In genomic region chr2:93475040-93475439, GRCm38 (mm10) we compare ENCODE assay signal across 9 mouse cellular contexts. TPM values are rescaled to one million over a fixed set of nuclear protein-coding genes. Genes with fewer than 3 reads are reported as not detected.
DNase-seq lines count a peak whose midpoint lies in the region; ATAC-seq and TF ChIP-seq lines count a peak whose summit lies in the region.
"Had no signal": no experiment of that assay in that cellular context is flagged by ENCODE, and none has a peak within 500 bp of the region (broad histone marks: within the 10 kb centered on the region; RNA-seq: fewer than 3 reads in every experiment).

No protein-coding gene starts in this region.

- TF ChIP-seq CTCF in CH12.LX (conservative IDR thresholded peaks at IDR 0.05 in 1 of 2, IDR thresholded peaks at IDR 0.05 in 1 of 2; ENCODE audit: low read depth in 2 of 2, low read length in 2 of 2), result peak; percentile 56 to 94
- peak; percentile 84 for TF ChIP-seq CTCF in bone marrow macrophage, adult 2 months (IDR thresholded peaks at IDR 0.05; ENCODE audit: low read depth, low read length)

- no peak overlapping the region for H3K27ac ChIP-seq in CH12.LX (ENCODE audit: insufficient read depth, low read depth)
- H3K27ac ChIP-seq in bone marrow macrophage, adult 2 months (ENCODE audit: insufficient read depth, low read depth, low read length), result no peak overlapping the region
- no peak overlapping the region for H3K27ac ChIP-seq in heart, embryonic 14.5 days (replicated peaks in 1 of 2; ENCODE audit: control insufficient read depth in 1 of 2, insufficient read depth in 1 of 2, low read depth in 2 of 2, low read length in 2 of 2)
- H3K27ac ChIP-seq in lung, embryonic 16.5 days (ENCODE audit: low read length), result no peak overlapping the region
- H3K27ac ChIP-seq: limb, embryonic 12.5 days had no signal

- no peak overlapping the region for H3K9ac ChIP-seq in CH12.LX (ENCODE audit: insufficient read depth, low read depth)
- no peak overlapping the region for H3K9ac ChIP-seq in heart, embryonic 14.5 days (ENCODE audit: low read length)
- no peak overlapping the region for H3K9ac ChIP-seq in lung, embryonic 16.5 days (ENCODE audit: low read length)
- H3K9ac ChIP-seq: limb, embryonic 12.5 days had no signal

- peak; percentile 49 for ATAC-seq in erythroid progenitor cell, adult 5-6 weeks (replicated peaks; ENCODE audit: low FRiP score, poor library complexity, severe bottlenecking)
- ATAC-seq in heart, embryonic 14.5 days (ENCODE audit: insufficient number of reproducible peaks, insufficient read depth, low FRiP score, low read depth), result 0 out of 2 replicates have a peak, but pooled peaks have one; percentile 1
- ATAC-seq in lung, embryonic 16.5 days (ENCODE audit: low read depth), result peak; percentile 45

- peaks cover 22% of the 10 kb centered on the region for H3K9me3 ChIP-seq in CH12.LX (replicated peaks; ENCODE audit: low read length)
- no peaks in the 10 kb centered on the region for H3K9me3 ChIP-seq in heart, embryonic 14.5 days (ENCODE audit: control insufficient read depth, low read length)
- H3K9me3 ChIP-seq in lung, embryonic 16.5 days (ENCODE audit: control insufficient read depth, low read length), result no peaks in the 10 kb centered on the region
- H3K9me3 ChIP-seq: limb, embryonic 12.5 days had no signal

- H3K36me3 ChIP-seq in CH12.LX (replicated peaks in 1 of 2; ENCODE audit: control insufficient read depth in 1 of 2, insufficient read depth in 1 of 2, low read length in 1 of 2), result no peaks in the 10 kb centered on the region
- H3K36me3 ChIP-seq in heart, embryonic 14.5 days (ENCODE audit: control insufficient read depth, insufficient read depth, low read length), result no peaks in the 10 kb centered on the region
- H3K36me3 ChIP-seq in lung, embryonic 16.5 days (ENCODE audit: control insufficient read depth, insufficient read depth, low read length), result no peaks in the 10 kb centered on the region
- H3K36me3 ChIP-seq: limb, embryonic 12.5 days had no signal

- peak; percentile 91 for TF ChIP-seq RAD21 in CH12.LX (IDR thresholded peaks at IDR 0.05; ENCODE audit: low read depth, low read length)

- no peak for TF ChIP-seq POLR2A in CH12.LX (IDR thresholded peaks at IDR 0.05; ENCODE audit: low read depth, low read length)
- TF ChIP-seq POLR2A in bone marrow macrophage, adult 2 months (IDR thresholded peaks at IDR 0.05; ENCODE audit: borderline replicate concordance, low read depth, low read length), result no peak

- WGBS in heart, embryonic 14.5 days, result 0% methylated on average over 11 of the region's 11 CpGs
- WGBS in lung, embryonic 16.5 days, result 2% methylated on average over 11 of the region's 11 CpGs

- peaks cover 12 to 29% of the 10 kb centered on the region in 2 experiments for H3K4me1 ChIP-seq in CH12.LX (ENCODE audit: control insufficient read depth in 1 of 2, insufficient read depth in 2 of 2)
- H3K4me1 ChIP-seq in bone marrow macrophage, adult 2 months (ENCODE audit: control insufficient read depth, insufficient read depth, low read length), result peaks cover 6% of the 10 kb centered on the region; the same call in 1 of the 2 replicates
- peaks cover 4% of the 10 kb centered on the region in 2 experiments; a peak in 2 of 4 replicates for H3K4me1 ChIP-seq in heart, embryonic 14.5 days (ENCODE audit: control insufficient read depth in 2 of 2, insufficient read depth in 2 of 2, low read length in 2 of 2)
- H3K4me1 ChIP-seq in lung, embryonic 16.5 days (replicated peaks; ENCODE audit: control insufficient read depth, insufficient read depth, low read length), result peaks cover 11% of the 10 kb centered on the region

- no peaks in the 10 kb centered on the region for H3K79me2 ChIP-seq in CH12.LX (replicated peaks; ENCODE audit: control insufficient read depth, extremely low read depth, insufficient read depth, poor library complexity, severe bottlenecking)

- dilution Hi-C loops in CH12.LX (cut with MboI; ENCODE audit: extremely low pct_ligation_motif_present, extremely low pct_unique_long_range_greater_than_20kb, low sequenced_read_pairs), result no loop called here

- TF ChIP-seq EP300 in CH12.LX (IDR thresholded peaks at IDR 0.05; ENCODE audit: low read length), result no peak

- peak; percentile 82 for DNase-seq in CH12.LX (ENCODE audit: extremely low read depth)
- DNase-seq in layer of hippocampus, adult 18-20 months (ENCODE audit: low spot score in 2 of 2), result peak; percentile 86 to 98
- peak; percentile 88 for DNase-seq in ovary, postnatal 36 days (ENCODE audit: low spot score)
- DNase-seq in thymus, postnatal 10 days (ENCODE audit: low spot score in 2 of 2), result peak; percentile 53 to 78

- in situ Hi-C loops in CH12.LX (cut with MboI; ENCODE audit: low pct_ligation_motif_present, low pct_unique_long_range_greater_than_20kb, low sequenced_read_pairs), result loop anchor here (5.0 to 10.0 kb wide), 2 partner anchors 182 to 330 kb away; no protein-coding TSS in a partner anchor

- no peak overlapping the region for H3K4me3 ChIP-seq in CH12.LX (replicated peaks in 1 of 3; ENCODE audit: low read depth in 2 of 3, low read length in 2 of 3, poor library complexity in 1 of 3)
- H3K4me3 ChIP-seq in bone marrow macrophage, adult 2 months (ENCODE audit: insufficient read depth, low read length), result no peak overlapping the region
- no peak overlapping the region for H3K4me3 ChIP-seq in heart, embryonic 14.5 days (ENCODE audit: control insufficient read depth in 1 of 2, insufficient read depth in 1 of 2, low read depth in 1 of 2, low read length in 2 of 2)
- H3K4me3 ChIP-seq in lung, embryonic 16.5 days (ENCODE audit: low read length), result no peak overlapping the region
- H3K4me3 ChIP-seq: limb, embryonic 12.5 days had no signal

- peaks cover 44% of the 10 kb centered on the region for H3K27me3 ChIP-seq in CH12.LX (replicated peaks)
- H3K27me3 ChIP-seq in heart, embryonic 14.5 days (ENCODE audit: control insufficient read depth, insufficient read depth, low read length), result peaks cover 10% of the 10 kb centered on the region; the same call in 1 of the 2 replicates
- H3K27me3 ChIP-seq in lung, embryonic 16.5 days (ENCODE audit: control insufficient read depth, insufficient read depth, low read depth, low read length), result peaks cover 3% of the 10 kb centered on the region; the same call in 1 of the 2 replicates

- H3K4me2 ChIP-seq in CH12.LX (ENCODE audit: insufficient read depth, low read depth, poor library complexity, severe bottlenecking), result peak overlapping the region; percentile 35; the same call in 1 of the 2 replicates
- no peak overlapping the region for H3K4me2 ChIP-seq in heart, embryonic 14.5 days (ENCODE audit: low read length)
- no peak overlapping the region for H3K4me2 ChIP-seq in lung, embryonic 16.5 days (ENCODE audit: low read depth, low read length)
- H3K4me2 ChIP-seq: limb, embryonic 12.5 days had no signal

TF ChIP-seq in CH12.LX, 34 proteins besides CTCF, POLR2A, EP300 and RAD21:
- no peak for TF ChIP-seq MAX (IDR thresholded peaks at IDR 0.05; ENCODE audit: low read length)
- peak; percentile 34; the same call in 1 of the 2 replicates for TF ChIP-seq ZC3H11A (IDR thresholded peaks at IDR 0.05; ENCODE audit: low read depth, low read length)
- peak; percentile 87 for TF ChIP-seq SMC3 (IDR thresholded peaks at IDR 0.05; ENCODE audit: low read depth, low read length)
- 0 out of 2 replicates have a peak, but pooled peaks have one; percentile 18 for TF ChIP-seq BHLHE40 (IDR thresholded peaks at IDR 0.05; ENCODE audit: low read depth, low read length)
- TF ChIP-seq HCFC1 (IDR thresholded peaks at IDR 0.05; ENCODE audit: low read depth, low read length), result no peak
- no peak for TF ChIP-seq MEF2A (IDR thresholded peaks at IDR 0.05; ENCODE audit: borderline replicate concordance, low read depth, low read length)
- TF ChIP-seq ELF1 (IDR thresholded peaks at IDR 0.05; ENCODE audit: low read depth, low read length), result 0 out of 2 replicates have a peak, but pooled peaks have one; percentile 30
- no peak for TF ChIP-seq ZMIZ1 (IDR thresholded peaks at IDR 0.05; ENCODE audit: low read depth, low read length)

RNA-seq across cellular contexts. Expression of gene Cd82, which starts 12.1 kb away (rescaled TPM):
- 164 and 215 TPM in 2 replicates for total RNA-seq in CH12.LX (2012; rRNA removed)
- total RNA-seq in CH12.LX (2014; rRNA removed), result 157 and 177 TPM in 2 replicates
- polyA plus RNA-seq in CH12.LX (2012; ENCODE audit: insufficient read length, low read depth), result 249 and 294 TPM in 2 replicates
- polyA plus RNA-seq in bone marrow macrophage, adult 2 months (2012; ENCODE audit: insufficient read depth, insufficient read length, missing spikeins), result 74.1 and 79.5 TPM in 2 replicates
- total RNA-seq in erythroid progenitor cell, adult 5-6 weeks (2015; ENCODE audit: low replicate concordance), result 310 and 373 TPM in 2 replicates
- 342 and 415 TPM in 2 replicates for total RNA-seq in erythroid progenitor cell, adult 5-6 weeks (2017; ENCODE audit: low replicate concordance)
- 12.5 and 18.9 TPM in 2 replicates for polyA plus RNA-seq in heart, embryonic 14.5 days (2014; fragmentation: Nextera tagmentation; extraction: Ambion mirVana)
- 10 to 100 TPM; 22.4 to 23.5 TPM for total RNA-seq in layer of hippocampus, adult 18-20 months (2021)
- 63.6 and 81.5 TPM in 2 replicates for polyA plus RNA-seq in lung, embryonic 16.5 days (2015; fragmentation: Nextera tagmentation; extraction: Ambion mirVana)
